17 mouse cellular contexts compared by ENCODE assay signal in the genomic region with DNA sequence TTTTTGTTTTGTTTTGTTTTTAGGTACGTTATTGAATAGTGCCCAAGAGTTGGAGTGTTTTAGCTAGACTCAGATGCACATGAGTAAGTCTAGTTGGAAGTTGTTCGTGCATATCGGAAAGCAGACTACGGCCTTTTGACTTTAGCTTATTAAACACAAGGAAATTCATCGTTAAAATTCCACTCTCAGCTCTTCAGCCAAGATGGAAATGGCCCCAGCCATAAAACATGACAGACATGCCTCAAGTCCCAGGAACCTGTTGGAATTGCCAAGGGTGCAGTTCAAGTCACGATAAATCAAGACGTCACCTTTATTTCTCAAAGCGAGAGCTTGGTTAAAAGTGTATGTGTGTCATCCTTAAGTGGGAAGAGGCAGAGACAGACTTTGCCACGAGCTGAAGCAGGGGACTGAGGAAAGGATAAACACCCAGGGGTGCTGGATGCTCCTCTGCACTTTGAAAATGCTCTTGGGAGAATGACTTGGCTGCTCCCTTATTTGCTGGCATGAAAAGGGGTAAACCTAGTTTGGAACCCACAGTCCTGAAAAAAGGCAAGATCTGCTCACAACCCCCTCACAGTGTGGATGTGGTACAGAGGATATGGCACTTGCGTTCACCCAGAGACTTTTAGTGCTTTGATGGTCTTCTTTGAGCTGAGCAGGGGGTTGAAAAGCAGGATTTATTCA. TPM values are rescaled to one million over a fixed set of nuclear protein-coding genes. Genes with fewer than 3 reads are reported as not detected.
A peak's percentile ranks its signal among the peaks of the same experiment; 100 is the strongest.
DNase-seq lines count a peak whose midpoint lies in the region; ATAC-seq lines count a peak whose summit lies in the region.
"Had no signal": no experiment of that assay in that cellular context is flagged by ENCODE, and none has a peak within 500 bp of the region (broad histone marks: within the 10 kb centered on the region; RNA-seq: fewer than 3 reads in every experiment).

No protein-coding gene starts in this region.

- 13% methylated on average over 10 of the region's 10 CpGs for WGBS in kidney, embryonic 14.5 days
- 37% methylated on average over 10 of the region's 10 CpGs for WGBS in limb, embryonic 10.5 days

- no peaks in the 10 kb centered on the region for H3K27me3 ChIP-seq in kidney, embryonic 14.5 days (ENCODE audit: control insufficient read depth, insufficient read depth, low read length)
- H3K27me3 ChIP-seq in limb, embryonic 10.5 days (ENCODE audit: low read depth, poor library complexity, severe bottlenecking): no peaks in the 10 kb centered on the region
- H3K27me3 ChIP-seq: liver, embryonic 13.5 days had no signal

- H3K4me3 ChIP-seq in kidney, embryonic 14.5 days (ENCODE audit: low read length): no peak overlapping the region
- no peak overlapping the region for H3K4me3 ChIP-seq in limb, embryonic 10.5 days
- H3K4me3 ChIP-seq: liver, embryonic 13.5 days; midbrain, embryonic 12.5 days; myocyte had no signal

- no peaks in the 10 kb centered on the region for H3K9me3 ChIP-seq in kidney, embryonic 14.5 days (ENCODE audit: control insufficient read depth, low read length)
- no peaks in the 10 kb centered on the region for H3K9me3 ChIP-seq in limb, embryonic 10.5 days (replicated peaks)
- H3K9me3 ChIP-seq: liver, embryonic 13.5 days; midbrain, embryonic 12.5 days had no signal

- peak; percentile 66 for DNase-seq in heart, adult 11 months
- no peak for DNase-seq in heart, postnatal 25 days (ENCODE audit: low spot score)
- peak; percentile 60 for DNase-seq in kidney, adult 11 months
- no peak for DNase-seq in kidney, postnatal 4 days
- DNase-seq in limb, embryonic 10.5 days (ENCODE audit: low spot score): peak; percentile 27
- DNase-seq in cerebellum, postnatal 14 days: no peak
- DNase-seq: adrenal gland, postnatal 14 days; cerebellum, adult 9-10 months; liver, embryonic 13.5 days had no signal

- peaks cover 15% of the 10 kb centered on the region for H3K4me1 ChIP-seq in kidney, embryonic 14.5 days (ENCODE audit: control insufficient read depth, insufficient read depth, low read length)
- H3K4me1 ChIP-seq in limb, embryonic 10.5 days: peaks cover 21% of the 10 kb centered on the region
- H3K4me1 ChIP-seq: liver, embryonic 13.5 days; midbrain, embryonic 12.5 days had no signal

- peak overlapping the region; percentile 73; the same call in 1 of the 2 replicates for H3K27ac ChIP-seq in kidney, embryonic 14.5 days (ENCODE audit: low read depth, low read length)
- no peak overlapping the region for H3K27ac ChIP-seq in limb, embryonic 10.5 days
- H3K27ac ChIP-seq: hindbrain, postnatal 0 days; liver, embryonic 13.5 days; midbrain, embryonic 12.5 days had no signal

- intact Hi-C loops in heart, postnatal 25 days (cut with DNase I): no loop called here

- ATAC-seq in kidney, embryonic 14.5 days (ENCODE audit: low FRiP score, low TSS enrichment): peak; percentile 41; the same call in 1 of the 2 replicates
- ATAC-seq in megakaryocyte progenitor cell, adult 5-6 weeks (replicated peaks; ENCODE audit: poor library complexity): no peak
- ATAC-seq: forebrain, embryonic 14.5 days had no signal

- H3K36me3 ChIP-seq in kidney, embryonic 14.5 days (ENCODE audit: control insufficient read depth, insufficient read depth, low read length): no peaks in the 10 kb centered on the region
- H3K36me3 ChIP-seq in limb, embryonic 10.5 days: no peaks in the 10 kb centered on the region
- H3K36me3 ChIP-seq: liver, embryonic 13.5 days; midbrain, embryonic 12.5 days had no signal

- H3K9ac ChIP-seq in kidney, embryonic 14.5 days (ENCODE audit: low read depth, low read length): no peak overlapping the region
- H3K9ac ChIP-seq: liver, embryonic 13.5 days; midbrain, embryonic 12.5 days had no signal

- H3K4me2 ChIP-seq in kidney, embryonic 14.5 days (replicated peaks; ENCODE audit: low read depth, low read length): no peak overlapping the region
- H3K4me2 ChIP-seq: liver, embryonic 13.5 days; midbrain, embryonic 12.5 days had no signal

RNA-seq across cellular contexts. Expression of gene Itgb6, which starts 6.6 kb away (rescaled TPM):
- total RNA-seq in heart, postnatal 25 days (2021): 10 to 100 TPM; 23.0 to 25.0 TPM
- polyA plus RNA-seq in kidney, embryonic 14.5 days (2014; fragmentation: Nextera tagmentation; extraction: Ambion mirVana): 3.4 and 8.9 TPM in 2 replicates
- polyA plus RNA-seq in limb, embryonic 10.5 days (2016; fragmentation: Nextera tagmentation; extraction: Ambion mirVana): 0.05 and 0.20 TPM in 2 replicates
- total RNA-seq in megakaryocyte progenitor cell, adult 5-6 weeks (2015): 0.12 and 0.17 TPM in 2 replicates
- total RNA-seq in megakaryocyte progenitor cell, adult 5-6 weeks (2017): not detected in 2 replicates
- total RNA-seq: adrenal gland, postnatal 14 days; granulocyte monocyte progenitor cell, adult 5-6 weeks; neutrophil, adult 5-6 weeks had no signal

Comparison
In these comparisons a context has a peak if more than half of its experiments do, and no peak if none do; other contexts are left out.
1. DNase-seq: peak in heart, adult 11 months (single experiment), kidney, adult 11 months (single experiment) and limb, embryonic 10.5 days (single experiment); none in heart, postnatal 25 days (single experiment), kidney, postnatal 4 days (0 of 2) and cerebellum, postnatal 14 days (0 of 2).
2. RNA of gene Itgb6, which starts 6.6 kb away (total RNA-seq): 23.0 to 25.0 TPM in heart, postnatal 25 days; 0.12 to 0.17 TPM in megakaryocyte progenitor cell, adult 5-6 weeks; every median in the first group is over 10 times any median in the second.